Mouse (Mus musculus) lung, adult 2 months (tissue): ENCODE measurements around the gene Rfwd3.

Experiments
- CTCF ChIP-seq: fragments of 200-500 bp; IDR thresholded peaks from 2 replicates; pipeline ENCODE4 v1.5.1; 2011; ENCODE audit warnings: mild to moderate bottlenecking, low read length, control low read depth; ENCODE audit not compliant: insufficient read depth
- POLR2A ChIP-seq: fragments of 200-500 bp; IDR thresholded peaks from 2 replicates; pipeline ENCODE4 v1.6.1; 2011; ENCODE audit warnings: low read depth, mild to moderate bottlenecking, control low read depth, low read length, borderline replicate concordance; ENCODE audit errors: extremely low read depth

DNA sequence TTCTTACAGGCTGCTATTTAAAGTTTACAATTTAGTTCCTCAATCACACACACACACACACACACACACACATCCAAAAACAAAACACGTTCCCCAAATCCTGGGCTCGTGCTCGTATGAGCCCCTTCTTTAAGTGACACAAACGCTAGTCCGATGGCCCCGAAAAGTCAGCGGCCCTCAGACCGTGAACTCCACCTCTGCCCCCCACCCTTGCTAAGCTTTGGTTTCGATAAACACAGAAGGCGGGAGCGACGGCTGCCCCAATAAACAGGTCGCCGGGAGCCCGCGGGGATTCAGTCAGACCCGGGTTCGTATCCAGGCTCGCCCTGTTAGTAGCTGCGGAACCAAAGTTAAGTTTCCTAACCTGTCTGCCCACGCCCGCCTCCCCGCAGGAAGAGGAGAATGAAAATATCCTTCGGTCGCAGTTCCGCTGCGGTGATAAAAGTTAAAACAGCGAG is 630 bp downstream of the Rfwd3 start:
- TF ChIP-seq POLR2A (no peak), CTCF (no peak)
